26 mouse cellular contexts compared by ENCODE assay signal in genomic region chr1:171848201-171848600, GRCm38 (mm10). TPM values are rescaled to one million over a fixed set of nuclear protein-coding genes. Genes with fewer than 3 reads are reported as not detected.
A peak's percentile ranks its signal among the peaks of the same experiment; 100 is the strongest.
DNase-seq lines count a peak whose midpoint lies in the region; ATAC-seq and TF ChIP-seq lines count a peak whose summit lies in the region.
"Had no signal": no experiment of that assay in that cellular context is flagged by ENCODE, and none has a peak within 500 bp of the region (broad histone marks: within the 10 kb centered on the region; RNA-seq: fewer than 3 reads in every experiment).

No protein-coding gene starts in this region.

- TF ChIP-seq RAD21 in MEL (IDR thresholded peaks at IDR 0.05; ENCODE audit: low read depth, low read length) = no peak

- peak overlapping the region; percentile 96 for H3K27ac ChIP-seq in MEL (ENCODE audit: control insufficient read depth, low read depth, low read length)
- H3K27ac ChIP-seq: embryonic facial prominence, embryonic 12.5 days; embryonic facial prominence, embryonic 15.5 days; gastrocnemius, adult 2 months; hindbrain, embryonic 12.5 days; hindbrain, embryonic 15.5 days had no signal

- DNase-seq in 416B (ENCODE audit: low read depth) (peak; percentile 58), MEL (ENCODE audit: low read depth, low spot score) (peak; percentile 78)
- no peak for DNase-seq in lung, adult 18-20 months
- no peak for DNase-seq in adrenal gland, adult (ENCODE audit: inconsistent age in 2 of 2, low spot score in 1 of 2)
- DNase-seq: adrenal gland, adult 8-10 months; adrenal gland, postnatal 25 days; cerebellum, adult 8-10 months; cerebellum, postnatal 10 days; cerebellum, postnatal 36 days; forebrain, postnatal 0 days; gastrocnemius, adult 2 months; gastrocnemius, postnatal 14 days; heart, adult 11 months had no signal

- ATAC-seq in common myeloid progenitor, adult 5-6 weeks (replicated peaks; ENCODE audit: low read depth, poor library complexity, severe bottlenecking) = peak; percentile 52
- peak; percentile 42; the same call in 1 of the 2 replicates for ATAC-seq in megakaryocyte-erythroid progenitor cell, adult 5-6 weeks (replicated peaks; ENCODE audit: low FRiP score, low TSS enrichment, poor library complexity, severe bottlenecking)
- ATAC-seq: forebrain, embryonic 14.5 days; forebrain, postnatal 0 days had no signal

- TF ChIP-seq EP300 in MEL (IDR thresholded peaks at IDR 0.05; ENCODE audit: low read depth in 1 of 2, low read length in 2 of 2) = peak; percentile 99

- no peaks in the 10 kb centered on the region for H3K9me3 ChIP-seq in MEL (replicated peaks; ENCODE audit: insufficient read depth, low read length)
- H3K9me3 ChIP-seq: embryonic facial prominence, embryonic 12.5 days; embryonic facial prominence, embryonic 15.5 days; hindbrain, embryonic 12.5 days; hindbrain, embryonic 15.5 days had no signal

- H3K27me3 ChIP-seq in MEL (ENCODE audit: control insufficient read depth in 1 of 2, insufficient read depth in 2 of 2, low read length in 2 of 2) = no peaks in the 10 kb centered on the region
- H3K27me3 ChIP-seq: embryonic facial prominence, embryonic 12.5 days; embryonic facial prominence, embryonic 15.5 days; hindbrain, embryonic 12.5 days; hindbrain, embryonic 15.5 days had no signal

- H3K36me3 ChIP-seq in MEL (ENCODE audit: control insufficient read depth in 1 of 2, insufficient read depth in 2 of 2, low read length in 2 of 2) = peaks cover 0 to 60% of the 10 kb centered on the region in 2 experiments; a peak in 2 of 4 replicates
- H3K36me3 ChIP-seq: embryonic facial prominence, embryonic 12.5 days; embryonic facial prominence, embryonic 15.5 days; hindbrain, embryonic 12.5 days; hindbrain, embryonic 15.5 days had no signal

- H3K4me1 ChIP-seq in MEL (ENCODE audit: control insufficient read depth in 1 of 2, insufficient read depth in 2 of 2, low read length in 2 of 2) = peaks cover 41 to 46% of the 10 kb centered on the region in 2 experiments
- H3K4me1 ChIP-seq: embryonic facial prominence, embryonic 12.5 days; embryonic facial prominence, embryonic 15.5 days; hindbrain, embryonic 12.5 days; hindbrain, embryonic 15.5 days had no signal

- no peak overlapping the region for H3K4me3 ChIP-seq in MEL (ENCODE audit: control insufficient read depth in 1 of 2, insufficient read depth in 1 of 2, low read depth in 2 of 2, low read length in 2 of 2)
- H3K4me3 ChIP-seq: embryonic facial prominence, embryonic 12.5 days; embryonic facial prominence, embryonic 15.5 days; gastrocnemius, adult 2 months; hindbrain, embryonic 12.5 days; hindbrain, embryonic 15.5 days had no signal

- H3K79me2 ChIP-seq in MEL (ENCODE audit: control insufficient read depth, insufficient read depth, low read length, poor library complexity) = 0 out of 2 replicates have a peak, but pooled peaks cover 3% of the 10 kb centered on the region

- TF ChIP-seq CTCF in MEL (IDR thresholded peaks at IDR 0.05 in 2 of 3, conservative IDR thresholded peaks at IDR 0.05 in 1 of 3; ENCODE audit: control insufficient read depth in 1 of 3, insufficient read depth in 1 of 3, low read depth in 2 of 3, low read length in 3 of 3, poor library complexity in 1 of 3, severe bottlenecking in 1 of 3) = no peak

- peak overlapping the region; percentile 9; the same call in 1 of the 2 replicates for H3K9ac ChIP-seq in MEL (ENCODE audit: control insufficient read depth, low read depth, low read length, poor library complexity, severe bottlenecking)
- H3K9ac ChIP-seq: embryonic facial prominence, embryonic 12.5 days; embryonic facial prominence, embryonic 15.5 days; forebrain, postnatal 0 days; hindbrain, embryonic 12.5 days; hindbrain, embryonic 15.5 days had no signal

- no peak for TF ChIP-seq POLR2A in MEL (IDR thresholded peaks at IDR 0.05; ENCODE audit: control insufficient read depth in 1 of 2, insufficient read depth in 1 of 2, low read depth in 1 of 2, low read length in 2 of 2, poor library complexity in 1 of 2)

TF ChIP-seq in MEL, 35 proteins besides CTCF, POLR2A, EP300 and RAD21:
- TF ChIP-seq ZMIZ1 (IDR thresholded peaks at IDR 0.05; ENCODE audit: low read depth, low read length) (peak; percentile 69; the same call in 1 of the 2 replicates), GATA1 (IDR thresholded peaks at IDR 0.05; ENCODE audit: low read depth, low read length) (peak; percentile 100), TBP (IDR thresholded peaks at IDR 0.05; ENCODE audit: low read depth, low read length) (no peak), TCF12 (IDR thresholded peaks at IDR 0.05; ENCODE audit: low read depth, low read length) (peak; percentile 99), HCFC1 (IDR thresholded peaks at IDR 0.05; ENCODE audit: low read depth, low read length) (0 out of 2 replicates have a peak, but pooled peaks have one; percentile 19), JUND (IDR thresholded peaks at IDR 0.05; ENCODE audit: low read depth, low read length) (0 out of 2 replicates have a peak, but pooled peaks have one; percentile 57), ZNF384 (IDR thresholded peaks at IDR 0.05; ENCODE audit: low read depth, low read length) (0 out of 2 replicates have a peak, but pooled peaks have one; percentile 28), MXI1 (IDR thresholded peaks at IDR 0.05; ENCODE audit: low read depth, low read length) (no peak), MYC (IDR thresholded peaks at IDR 0.05; ENCODE audit: low read depth, low read length) (peak; percentile 54; the same call in 1 of the 2 replicates), UBTF (IDR thresholded peaks at IDR 0.05; ENCODE audit: borderline replicate concordance, insufficient read depth, low read depth, low read length) (no peak), ZKSCAN1 (IDR thresholded peaks at IDR 0.05; ENCODE audit: low read depth, low read length) (no peak), SIN3A (IDR thresholded peaks at IDR 0.05; ENCODE audit: low read length) (peak; percentile 61), MAFK (IDR thresholded peaks at IDR 0.05; ENCODE audit: borderline replicate concordance, low read depth, low read length) (peak; percentile 65), POLR2AphosphoS5 (IDR thresholded peaks at IDR 0.05; ENCODE audit: borderline replicate concordance, low read depth, low read length) (no peak), TAL1 (IDR thresholded peaks at IDR 0.05; ENCODE audit: low read length) (peak; percentile 96), MAZ (IDR thresholded peaks at IDR 0.05; ENCODE audit: low read depth, low read length) (peak; percentile 94), ELF1 (IDR thresholded peaks at IDR 0.05; ENCODE audit: low read depth, low read length) (peak; percentile 42; the same call in 1 of the 2 replicates), MEF2A (IDR thresholded peaks at IDR 0.05; ENCODE audit: extremely low read depth, insufficient replicate concordance, low read depth, low read length, poor library complexity, severe bottlenecking) (no peak), CHD2 (IDR thresholded peaks at IDR 0.05; ENCODE audit: low read length) (peak; percentile 13; the same call in 1 of the 2 replicates), ETS1 (IDR thresholded peaks at IDR 0.05; ENCODE audit: low read depth, low read length) (peak; percentile 91), RCOR1 (IDR thresholded peaks at IDR 0.05; ENCODE audit: low read depth, low read length) (peak; percentile 92)

RNA-seq across cellular contexts. Expression of gene Cd84, which starts 8.7 kb away (rescaled TPM):
- total RNA-seq in MEL (2012; rRNA removed) = 6.8 and 7.7 TPM in 2 replicates
- 10 to 100 TPM in 1 of 2 experiments, not detected in 1; 10.4 TPM for polyA plus RNA-seq in MEL (2012; ENCODE audit: insufficient read depth in 1 of 2, insufficient read length in 2 of 2, low read depth in 1 of 2, low replicate concordance in 2 of 2, missing spikeins in 1 of 2)
- 63.3 and 80.2 TPM in 2 replicates for total RNA-seq in common myeloid progenitor, adult 5-6 weeks (2017)
- 17.2 and 17.3 TPM in 2 replicates for total RNA-seq in megakaryocyte-erythroid progenitor cell, adult 5-6 weeks (2014; fragmentation: Nextera tagmentation)
- total RNA-seq in megakaryocyte-erythroid progenitor cell, adult 5-6 weeks (2017) = 20.1 and 61.3 TPM in 2 replicates

RNA-seq across cellular contexts. Expression of gene Gm10521, which starts 47.3 kb away (rescaled TPM):
- total RNA-seq in MEL (2012; rRNA removed) = 0.04 and 0.10 TPM in 2 replicates
- under 1 TPM in 1 of 2 experiments, not detected in 1; 0.39 TPM for polyA plus RNA-seq in MEL (2012; ENCODE audit: insufficient read depth in 1 of 2, insufficient read length in 2 of 2, low read depth in 1 of 2, low replicate concordance in 2 of 2, missing spikeins in 1 of 2)
- 1.8 and 2.6 TPM in 2 replicates for total RNA-seq in common myeloid progenitor, adult 5-6 weeks (2017)
- total RNA-seq in megakaryocyte-erythroid progenitor cell, adult 5-6 weeks (2014; fragmentation: Nextera tagmentation) = 2.6 and 2.7 TPM in 2 replicates
- total RNA-seq in megakaryocyte-erythroid progenitor cell, adult 5-6 weeks (2017) = 1.1 TPM in 2 replicates
- total RNA-seq: ES-E14; forebrain, postnatal 0 days; gastrocnemius, adult 2 months had no signal
- polyA plus RNA-seq: embryonic facial prominence, embryonic 12.5 days; embryonic facial prominence, embryonic 15.5 days; forebrain, embryonic 11.5 days; forebrain, embryonic 14.5 days; forebrain, postnatal 0 days; heart, embryonic 11.5 days; heart, embryonic 14.5 days; heart, postnatal 0 days; hindbrain, embryonic 15.5 days; intestine, embryonic 14.5 days had no signal

Comparison
In these comparisons a context has a peak if more than half of its experiments do, and no peak if none do; other contexts are left out.
1. DNase-seq: peak in 416B (single experiment) and MEL (single experiment); none in lung, adult 18-20 months (0 of 2) and adrenal gland, adult (0 of 2).